Mouse (Mus musculus): ENCODE data around the gene Skap1. TPM values are rescaled to one million over a fixed set of nuclear protein-coding genes. Genes with fewer than 3 reads are reported as not detected.

The Skap1 gene
- polyA plus RNA-seq, 1 experiment = 3.0 TPM

GRCm38 (mm10) chr11:96461766-96462165 is 2.6 kb upstream of the Skap1 start:
- H3K4me1 ChIP-seq (ENCODE audit: control insufficient read depth, insufficient read depth, low read length) = peaks cover 17% of the 10 kb centered on the region
- H3K4me3 ChIP-seq (ENCODE audit: insufficient read depth, low read length) = no peak overlapping the region
- TF ChIP-seq CTCF (IDR thresholded peaks at IDR 0.05; ENCODE audit: extremely low read depth, insufficient read depth, low read length) (no peak), POLR2A (IDR thresholded peaks at IDR 0.05; ENCODE audit: extremely low read depth, insufficient read depth, low read length) (no peak)
- H3K27ac ChIP-seq (ENCODE audit: insufficient read depth, low read length) = no peak overlapping the region

- Histone ChIP-seq H3K4me1 (ENCODE audit: control insufficient read depth, insufficient read depth, low read length) (peaks cover 17% of the 10 kb centered on the region), H3K4me3 (ENCODE audit: insufficient read depth, low read length) (no peak overlapping the region), H3K27ac (ENCODE audit: insufficient read depth, low read length) (no peak overlapping the region)
- TF ChIP-seq CTCF (IDR thresholded peaks at IDR 0.05; ENCODE audit: extremely low read depth, insufficient read depth, low read length) (no peak), POLR2A (IDR thresholded peaks at IDR 0.05; ENCODE audit: extremely low read depth, insufficient read depth, low read length) (no peak)
These were observed 2.1 kb upstream of the Skap1 start for GRCm38 (mm10) chr11:96462191-96462752.

DNA sequence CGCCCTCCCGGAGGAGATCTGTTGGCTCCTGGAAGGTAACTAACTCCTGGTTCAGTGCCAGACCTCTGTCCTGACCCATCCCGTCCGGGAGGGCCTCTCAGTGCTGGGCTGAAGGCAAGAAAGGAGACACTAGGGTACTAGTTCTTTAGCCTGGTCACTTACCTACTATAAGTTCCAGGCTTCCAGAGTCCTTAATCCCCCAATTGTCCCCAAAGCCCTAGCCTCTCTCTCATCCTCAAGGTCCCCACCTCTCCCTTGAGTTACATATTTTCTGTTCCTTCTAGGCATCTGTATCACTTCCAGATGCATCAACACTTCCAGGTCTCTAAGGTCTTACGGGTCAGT is 295 bp downstream of the Skap1 start:
- H3K4me1 ChIP-seq (ENCODE audit: control insufficient read depth, insufficient read depth, low read length) = peaks cover 17% of the 10 kb centered on the region
- no peak overlapping the region for H3K4me3 ChIP-seq (ENCODE audit: insufficient read depth, low read length)
- H3K27ac ChIP-seq (ENCODE audit: insufficient read depth, low read length) = peak overlapping the region; percentile 79
- TF ChIP-seq POLR2A (IDR thresholded peaks at IDR 0.05; ENCODE audit: extremely low read depth, insufficient read depth, low read length) (no peak), CTCF (IDR thresholded peaks at IDR 0.05; ENCODE audit: extremely low read depth, insufficient read depth, low read length) (no peak)

DNA sequence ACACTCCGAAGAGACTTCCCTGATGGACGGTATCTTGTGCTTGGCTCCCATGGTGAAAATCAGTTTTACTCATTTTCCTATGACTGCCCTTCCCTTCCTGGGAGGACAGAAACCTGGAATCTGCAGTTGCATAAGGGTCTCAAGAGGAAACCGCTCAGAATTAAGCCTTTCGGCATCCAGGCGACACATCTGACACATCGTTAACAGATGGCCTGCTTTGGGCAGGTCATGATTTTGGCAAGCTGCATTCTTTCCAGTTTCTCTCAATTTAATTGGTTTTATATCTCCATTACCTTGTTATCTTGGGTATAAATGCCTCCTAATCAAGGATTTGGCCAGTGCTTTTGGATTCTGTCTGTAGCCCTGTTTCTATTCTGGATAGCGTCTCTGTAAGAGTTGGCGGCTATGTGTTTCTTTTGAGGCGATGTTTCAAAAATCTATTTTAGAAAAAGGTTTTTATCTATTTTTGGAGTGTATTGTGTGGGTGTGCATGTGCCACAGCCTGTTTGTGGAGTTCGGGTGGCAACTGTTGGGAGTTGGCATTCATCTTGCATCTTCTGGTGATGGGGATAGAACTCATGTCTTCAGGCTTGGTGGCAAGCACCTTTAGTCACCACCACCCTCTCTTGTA is 1.1 kb downstream of the Skap1 start:
- Histone ChIP-seq H3K27ac (ENCODE audit: insufficient read depth, low read length) (peak overlapping the region; percentile 79), H3K4me1 (ENCODE audit: control insufficient read depth, insufficient read depth, low read length) (peaks cover 17% of the 10 kb centered on the region), H3K4me3 (ENCODE audit: insufficient read depth, low read length) (no peak overlapping the region)
- TF ChIP-seq CTCF (IDR thresholded peaks at IDR 0.05; ENCODE audit: extremely low read depth, insufficient read depth, low read length) = no peak
- TF ChIP-seq POLR2A (IDR thresholded peaks at IDR 0.05; ENCODE audit: extremely low read depth, insufficient read depth, low read length) = no peak

DNA sequence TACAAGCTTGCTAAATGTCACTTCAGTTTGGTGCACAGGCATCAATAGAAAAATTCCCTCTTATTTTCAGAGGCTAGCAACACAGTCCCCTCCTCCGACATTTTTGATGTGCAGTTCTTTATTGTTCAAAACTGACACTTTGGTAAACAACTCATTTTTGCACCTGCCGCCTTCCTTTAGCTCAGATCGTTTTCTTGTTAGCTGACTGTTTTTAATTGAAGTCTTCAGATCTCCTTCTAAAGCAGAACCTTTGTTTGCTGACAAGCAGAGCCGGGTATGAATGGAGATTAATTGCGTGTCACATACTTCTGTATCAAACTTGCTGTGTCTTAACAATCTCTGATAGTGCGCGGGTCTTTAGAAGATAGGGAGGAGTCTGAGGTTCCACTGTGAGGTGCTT is 2.0 kb downstream of the Skap1 start:
- H3K27ac ChIP-seq (ENCODE audit: insufficient read depth, low read length) = no peak overlapping the region
- H3K4me1 ChIP-seq (ENCODE audit: control insufficient read depth, insufficient read depth, low read length) = peaks cover 17% of the 10 kb centered on the region
- H3K4me3 ChIP-seq (ENCODE audit: insufficient read depth, low read length) = no peak overlapping the region
- no peak for TF ChIP-seq POLR2A (IDR thresholded peaks at IDR 0.05; ENCODE audit: extremely low read depth, insufficient read depth, low read length)

- Histone ChIP-seq H3K4me1 (ENCODE audit: control insufficient read depth, insufficient read depth, low read length) (peaks cover 14% of the 10 kb centered on the region), H3K27ac (ENCODE audit: insufficient read depth, low read length) (no peak overlapping the region), H3K4me3 (ENCODE audit: insufficient read depth, low read length) (no peak overlapping the region)
- no peak for TF ChIP-seq POLR2A (IDR thresholded peaks at IDR 0.05; ENCODE audit: extremely low read depth, insufficient read depth, low read length)
- TF ChIP-seq CTCF (IDR thresholded peaks at IDR 0.05; ENCODE audit: extremely low read depth, insufficient read depth, low read length) = no peak
These were observed 2.6 kb downstream of the Skap1 start for GRCm38 (mm10) chr11:96466987-96467386.

DNA sequence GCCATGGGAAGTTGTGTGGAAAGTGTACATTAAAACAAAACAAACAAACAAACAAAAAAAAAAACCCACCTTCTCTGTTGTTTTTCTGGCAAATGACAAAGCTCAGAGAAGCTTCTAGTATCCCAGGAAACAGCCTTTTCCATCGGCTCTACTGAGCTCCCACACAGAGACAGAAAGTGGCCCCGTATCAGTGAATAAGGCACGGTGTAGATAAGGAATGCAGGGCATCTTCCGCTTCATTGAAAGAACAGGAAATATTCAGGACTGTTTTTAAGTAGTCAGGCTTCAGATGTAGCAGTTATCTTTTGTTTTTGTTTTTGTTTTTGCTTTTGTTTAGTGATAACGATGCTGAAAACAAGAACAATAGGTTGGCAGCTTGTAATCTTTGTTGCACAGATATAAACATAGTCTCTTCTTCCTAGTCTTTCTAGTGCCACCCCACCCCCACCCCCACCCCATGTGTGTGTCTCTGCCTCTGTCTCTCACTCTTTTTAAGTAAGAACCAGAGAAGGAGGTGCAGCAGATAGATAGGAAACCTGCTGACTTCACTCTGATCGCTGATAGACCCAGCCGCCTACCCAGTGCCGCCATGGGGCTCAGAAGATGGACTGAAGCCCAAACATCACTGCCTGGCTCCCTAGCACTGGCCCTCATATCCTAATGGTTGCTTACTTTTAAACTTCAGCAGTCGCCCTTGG is 3.8 kb downstream of the Skap1 start:
- Histone ChIP-seq H3K4me3 (ENCODE audit: insufficient read depth, low read length) (no peak overlapping the region), H3K27ac (ENCODE audit: insufficient read depth, low read length) (no peak overlapping the region), H3K4me1 (ENCODE audit: control insufficient read depth, insufficient read depth, low read length) (peaks cover 9% of the 10 kb centered on the region)
- no peak for TF ChIP-seq POLR2A (IDR thresholded peaks at IDR 0.05; ENCODE audit: extremely low read depth, insufficient read depth, low read length)
- TF ChIP-seq CTCF (IDR thresholded peaks at IDR 0.05; ENCODE audit: extremely low read depth, insufficient read depth, low read length) = no peak

GRCm38 (mm10) chr11:96482711-96483110 is 18.3 kb downstream of the Skap1 start:
- Histone ChIP-seq H3K4me1 (ENCODE audit: control insufficient read depth, insufficient read depth, low read length) (no peaks in the 10 kb centered on the region), H3K4me3 (ENCODE audit: insufficient read depth, low read length) (no peak overlapping the region), H3K27ac (ENCODE audit: insufficient read depth, low read length) (no peak overlapping the region)
- TF ChIP-seq CTCF (IDR thresholded peaks at IDR 0.05; ENCODE audit: extremely low read depth, insufficient read depth, low read length) (no peak), POLR2A (IDR thresholded peaks at IDR 0.05; ENCODE audit: extremely low read depth, insufficient read depth, low read length) (no peak)

DNA sequence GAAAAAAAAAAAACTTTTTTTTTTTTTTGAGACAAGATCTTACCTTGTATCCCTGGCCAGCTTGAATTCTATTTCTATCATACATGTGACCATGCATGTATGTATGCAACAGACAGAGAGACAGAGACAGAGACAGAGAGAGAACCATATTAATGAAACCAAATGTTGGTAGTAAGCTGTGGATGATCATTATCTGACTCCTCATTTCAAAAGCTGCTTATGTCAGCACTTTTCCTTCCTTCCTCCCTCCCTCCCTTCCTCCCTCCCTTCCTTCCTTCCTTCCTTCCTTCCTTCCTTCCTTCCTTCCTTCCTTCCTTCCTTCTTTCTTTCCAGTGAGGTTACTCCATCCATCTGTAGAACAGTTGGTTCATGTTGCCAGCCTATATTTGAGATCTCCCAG is 18.8 kb downstream of the Skap1 start:
- no peak for TF ChIP-seq CTCF (IDR thresholded peaks at IDR 0.05; ENCODE audit: extremely low read depth, insufficient read depth, low read length)
- no peak for TF ChIP-seq POLR2A (IDR thresholded peaks at IDR 0.05; ENCODE audit: extremely low read depth, insufficient read depth, low read length)
- Histone ChIP-seq H3K4me1 (ENCODE audit: control insufficient read depth, insufficient read depth, low read length) (no peaks in the 10 kb centered on the region), H3K27ac (ENCODE audit: insufficient read depth, low read length) (no peak overlapping the region)

DNA sequence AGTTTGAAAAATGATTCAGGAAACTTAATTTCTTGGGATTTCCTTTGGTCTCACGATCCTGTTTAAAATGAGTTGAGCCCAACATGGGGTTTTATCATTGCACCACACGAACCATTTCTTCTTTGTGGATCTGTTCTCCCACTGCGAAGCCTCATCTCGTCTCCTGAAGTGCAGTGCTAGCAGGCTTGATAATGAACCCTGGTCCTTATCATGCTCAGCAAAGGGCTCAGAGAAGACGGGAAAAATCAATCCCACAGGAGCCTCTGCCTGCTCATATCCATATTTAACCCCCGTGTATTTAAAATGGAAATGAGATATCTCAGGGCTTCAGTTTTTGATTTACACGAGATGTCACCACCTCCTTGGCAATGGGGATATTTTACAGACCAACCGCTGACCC is 34.1 kb downstream of the Skap1 start:
- no peak overlapping the region for H3K4me3 ChIP-seq (ENCODE audit: insufficient read depth, low read length)
- no peaks in the 10 kb centered on the region for H3K4me1 ChIP-seq (ENCODE audit: control insufficient read depth, insufficient read depth, low read length)
- TF ChIP-seq POLR2A (IDR thresholded peaks at IDR 0.05; ENCODE audit: extremely low read depth, insufficient read depth, low read length) = no peak
- TF ChIP-seq CTCF (IDR thresholded peaks at IDR 0.05; ENCODE audit: extremely low read depth, insufficient read depth, low read length) = no peak
- H3K27ac ChIP-seq (ENCODE audit: insufficient read depth, low read length) = no peak overlapping the region

More for the DNA sequence above, 18.8 kb downstream of the Skap1 start:
- H3K4me3 ChIP-seq (ENCODE audit: insufficient read depth, low read length) = no peak overlapping the region
